Mouse (Mus musculus) T-cell, adult 2 months (primary cell): ENCODE measurements around the gene Il2ra.
A peak's percentile ranks its signal among the peaks of the same experiment; 100 is the strongest.
"Not testable (repeated sequence)": the region's sequence is repeated elsewhere in the genome, so short reads cannot be mapped to it uniquely, and the experiment has no call there.

Experiments used
- DNase-seq: peaks from one replicate; pipeline ENCODE4 v3.0.0; 2022; ENCODE audit warnings: low spot score

Il2ra gene

DNA sequence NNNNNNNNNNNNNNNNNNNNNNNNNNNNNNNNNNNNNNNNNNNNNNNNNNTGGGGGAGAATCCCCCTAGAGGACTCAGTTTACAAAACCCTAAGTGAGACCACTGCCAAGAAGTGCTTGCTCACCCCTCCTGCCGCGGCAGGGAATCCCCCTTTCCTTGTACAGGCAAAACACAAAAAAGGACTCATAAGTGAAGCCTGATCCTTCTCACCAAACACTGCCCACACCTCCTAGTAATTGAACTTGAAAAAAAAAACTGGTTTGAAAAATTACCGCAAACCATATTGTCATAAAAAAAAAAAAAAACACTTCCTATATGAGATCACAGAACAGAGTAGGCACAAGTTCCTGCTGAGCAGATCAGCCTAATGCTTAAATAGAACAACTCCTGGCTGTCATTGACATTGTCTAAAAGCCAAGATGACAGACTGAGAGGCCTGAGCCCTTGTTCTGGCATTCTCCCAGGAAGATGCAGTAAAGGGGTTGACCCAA, at the start of gene Il2ra:
Il2ra (plus strand) TSS at position 357 of the 491 bp plus-strand sequence.
- DNase-seq, result peak; percentile 49

DNA sequence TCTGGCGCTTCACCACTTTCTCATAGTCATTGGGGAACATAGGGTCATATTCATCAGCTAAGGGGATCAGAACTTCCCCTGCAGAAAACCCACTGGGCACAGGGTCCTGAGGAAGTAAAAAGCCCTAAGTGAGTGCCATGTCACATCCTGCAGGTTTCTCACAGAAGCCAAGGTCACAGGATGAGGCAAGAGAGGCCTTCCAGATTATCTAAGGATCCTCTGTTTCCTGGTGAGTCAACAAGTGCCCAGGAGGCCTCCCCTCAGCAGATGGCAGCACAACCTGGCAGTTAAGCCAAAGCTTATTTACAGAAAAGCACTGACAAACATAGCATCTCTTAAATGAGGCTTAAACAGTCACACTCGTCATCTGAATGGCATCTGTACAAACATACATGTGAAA, 45.9 kb upstream of the Il2ra start:
- DNase-seq, result no peak

DNA sequence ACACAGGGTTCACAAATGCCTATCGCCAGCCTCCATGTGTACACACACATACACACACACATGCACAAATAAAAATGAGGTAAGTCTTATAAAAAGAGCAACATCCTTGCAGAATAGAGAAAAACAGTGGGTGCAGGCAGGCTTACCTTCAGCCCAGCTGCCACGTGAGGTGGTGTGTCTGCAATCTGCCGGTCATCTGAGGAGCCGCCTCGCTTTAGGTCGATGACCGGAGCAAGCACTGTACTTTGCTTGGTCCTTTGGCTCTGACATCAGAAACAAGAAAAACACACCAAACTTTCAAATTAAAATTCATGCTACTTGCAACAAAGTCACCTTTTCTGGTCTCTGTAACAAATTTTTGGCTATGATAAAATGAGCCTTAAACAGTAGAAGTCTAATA, 44.7 kb upstream of the Il2ra start:
- no peak for DNase-seq

DNA sequence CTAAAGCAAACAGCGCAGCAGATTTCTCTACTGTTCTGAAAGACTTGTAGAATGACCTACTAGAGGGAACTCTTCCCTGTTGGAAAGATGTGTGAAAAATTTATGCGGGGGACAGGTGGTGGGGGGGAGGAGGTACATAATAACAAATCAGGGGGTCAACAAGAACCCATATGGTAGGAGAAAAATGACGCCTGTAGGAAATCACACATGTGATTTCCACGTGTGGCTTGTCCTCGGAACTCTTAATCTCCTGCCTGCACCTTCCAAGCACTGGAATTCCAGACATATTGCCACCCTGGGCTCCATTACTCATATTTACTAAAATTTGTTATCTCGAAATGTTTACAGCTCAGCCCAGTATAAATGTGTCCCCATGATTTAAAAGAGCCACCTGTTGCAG, 40.8 kb upstream of the Il2ra start:
- DNase-seq, result no peak

DNA sequence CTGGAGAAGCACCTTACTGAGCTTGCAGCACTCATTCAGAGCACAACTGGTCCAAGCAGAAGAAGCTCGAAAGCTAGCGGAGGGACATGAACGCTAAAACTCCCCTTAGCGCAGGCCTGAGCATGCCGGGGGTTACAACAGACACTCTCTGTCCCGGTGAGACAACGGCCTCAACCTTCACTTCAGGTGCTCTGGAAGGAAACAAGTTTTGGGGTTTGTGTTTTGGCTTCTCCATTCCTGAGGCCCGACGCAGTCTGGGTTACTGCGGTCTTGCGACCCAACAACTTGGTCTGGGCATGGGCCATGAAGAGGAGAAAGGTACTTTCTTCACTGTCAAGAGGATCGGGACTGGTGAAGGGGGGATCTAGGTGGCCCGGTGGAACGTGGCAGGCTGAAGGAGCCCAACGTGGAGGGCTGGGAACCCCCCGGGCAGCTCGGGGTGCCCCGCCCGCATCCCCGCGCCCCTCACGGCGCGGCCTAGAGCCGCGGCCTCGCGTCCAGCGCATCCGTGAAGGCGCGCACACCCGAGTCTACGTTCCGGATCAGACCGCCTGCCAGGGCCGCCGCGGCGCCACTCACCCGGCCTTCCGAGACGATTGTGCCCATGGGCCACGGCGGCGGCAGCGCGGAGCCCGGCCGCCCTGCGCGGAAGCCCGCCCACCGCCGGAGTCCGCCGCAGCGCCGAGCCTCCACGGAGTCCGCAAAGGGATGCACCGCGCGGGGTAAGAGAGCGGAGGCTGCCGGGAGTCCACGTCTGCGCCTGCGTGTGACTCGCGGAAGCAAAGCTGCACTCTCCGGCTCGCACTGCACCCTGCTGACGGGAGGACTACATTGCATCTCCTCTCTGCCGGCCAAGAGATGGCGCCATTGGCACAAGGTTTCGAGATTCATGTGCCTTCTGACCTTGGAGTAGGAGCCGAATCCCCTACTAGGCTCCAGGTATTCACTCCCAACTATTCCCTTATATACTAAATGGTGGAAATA, 39.8 kb upstream of the Il2ra start:
- peak; percentile 95 for DNase-seq

DNA sequence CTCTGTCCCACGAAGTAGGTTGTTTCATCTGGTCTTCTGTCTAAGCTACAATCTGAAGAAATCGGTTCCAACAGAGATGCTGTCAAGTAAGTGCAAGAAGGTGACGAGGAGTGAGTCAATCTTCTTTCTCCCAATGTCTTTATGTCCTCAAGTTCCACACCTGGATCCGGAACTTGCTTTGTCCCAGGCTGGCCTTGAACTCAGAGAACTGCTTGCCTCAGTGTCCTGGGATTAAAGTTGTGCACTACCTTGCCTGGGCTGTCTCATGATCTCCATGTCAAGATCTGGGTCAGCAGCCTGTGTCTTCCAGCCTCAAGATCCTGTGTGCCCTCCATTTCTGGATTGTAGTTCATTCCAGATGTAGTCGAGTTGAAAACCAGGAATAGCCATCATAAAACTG, 38.6 kb upstream of the Il2ra start, which contains the start of gene Rbm17:
Rbm17 (minus strand) TSS at position 101 of the 400 bp plus-strand sequence.
- no peak for DNase-seq

DNA sequence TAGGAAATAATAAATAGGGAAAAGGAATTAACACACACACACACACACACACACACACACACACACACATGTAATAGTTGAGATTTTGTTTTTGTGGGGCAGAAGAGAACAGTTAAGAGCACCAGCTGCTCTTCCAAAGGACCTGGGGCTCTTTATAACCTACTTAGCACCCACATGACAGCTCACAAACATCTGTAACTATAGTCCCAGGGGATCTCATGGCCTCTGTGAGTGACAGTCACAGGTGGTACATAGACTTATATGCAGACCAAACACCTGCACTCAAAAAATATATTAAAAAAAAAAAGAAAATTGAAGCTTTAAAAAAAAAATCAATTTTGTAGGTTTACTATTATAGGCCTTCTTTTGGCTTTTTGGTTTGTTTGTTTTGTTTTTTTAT, 37.7 kb upstream of the Il2ra start:
- DNase-seq, result no peak

DNA sequence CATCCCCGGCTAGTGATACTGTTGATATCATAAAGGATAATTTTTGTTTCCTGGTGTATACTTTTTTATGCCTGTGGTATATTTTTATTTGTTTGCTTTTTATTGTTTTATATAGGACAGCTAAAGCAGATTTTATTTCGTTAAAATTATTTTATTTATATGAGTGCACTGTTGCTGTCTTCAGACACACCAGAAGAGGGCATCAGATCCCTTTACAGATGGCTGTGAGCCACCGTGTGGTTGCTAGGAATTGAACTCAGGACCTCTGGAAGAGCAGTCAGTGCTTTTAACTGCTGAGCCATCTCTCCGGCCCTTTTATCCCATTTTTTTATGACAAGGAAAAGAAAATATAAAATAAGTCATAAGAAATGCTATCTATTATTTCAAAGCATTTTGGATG, 35.9 kb upstream of the Il2ra start:
- not testable (repeated sequence) for DNase-seq

DNA sequence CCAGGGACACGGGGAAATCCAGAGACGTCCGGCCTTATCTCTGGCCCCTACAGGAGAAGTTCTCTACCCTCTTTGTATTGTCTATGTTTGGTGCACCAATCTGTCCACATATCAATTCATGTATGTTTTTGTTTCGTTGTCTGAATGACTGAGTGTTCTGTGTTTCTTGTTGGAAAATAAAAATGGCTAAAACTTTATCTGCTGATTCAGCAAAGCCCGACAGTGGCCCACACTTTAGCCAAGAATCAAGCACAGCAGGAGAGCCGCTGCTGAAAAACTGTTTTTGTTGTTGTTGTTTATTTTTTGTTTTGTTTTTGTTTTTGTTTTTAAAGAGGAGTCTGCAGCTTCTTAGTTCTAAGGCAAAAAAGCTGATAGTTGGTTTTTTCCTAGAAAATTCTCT, 29.7 kb upstream of the Il2ra start:
- DNase-seq, result not testable (repeated sequence)

DNA sequence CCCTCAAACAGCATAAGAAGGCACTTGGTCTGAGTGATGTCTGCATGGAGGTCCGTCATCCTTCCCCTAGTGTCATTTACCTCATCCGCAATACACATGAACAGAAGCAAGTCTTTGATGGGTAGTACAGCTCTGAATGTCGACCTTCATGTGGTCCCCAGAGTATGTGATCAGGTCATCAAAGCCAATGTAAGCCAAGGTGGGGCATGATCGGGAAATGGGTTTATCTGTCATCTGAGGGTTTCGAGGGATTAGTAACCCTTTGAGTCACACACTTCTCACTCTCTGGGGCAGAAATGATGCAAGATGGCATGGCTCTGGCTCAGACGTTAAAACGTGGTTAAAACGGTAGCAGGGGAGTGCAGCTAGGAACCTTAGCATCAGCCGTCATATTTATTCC, 25.8 kb upstream of the Il2ra start:
- peak; percentile 49 for DNase-seq

DNA sequence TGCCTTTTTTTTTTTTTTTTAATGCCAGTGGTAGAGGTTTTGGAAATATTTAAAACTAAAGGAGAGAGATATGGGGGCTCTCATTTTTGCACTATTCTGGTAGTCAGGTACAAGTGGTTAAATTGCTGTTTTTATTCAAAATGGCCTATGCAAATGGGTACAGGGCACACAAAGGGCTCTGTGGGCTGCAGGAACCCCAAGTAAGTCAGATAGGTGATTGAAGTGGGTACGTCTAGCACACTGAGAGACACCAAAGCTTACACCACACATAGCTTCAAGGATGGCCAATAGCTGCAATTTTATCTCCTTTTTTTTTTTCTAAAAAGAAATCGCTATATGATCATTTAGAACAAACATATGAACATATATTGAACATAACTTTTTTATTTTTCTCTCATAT, 23.0 kb upstream of the Il2ra start:
- DNase-seq, result peak; percentile 43

DNA sequence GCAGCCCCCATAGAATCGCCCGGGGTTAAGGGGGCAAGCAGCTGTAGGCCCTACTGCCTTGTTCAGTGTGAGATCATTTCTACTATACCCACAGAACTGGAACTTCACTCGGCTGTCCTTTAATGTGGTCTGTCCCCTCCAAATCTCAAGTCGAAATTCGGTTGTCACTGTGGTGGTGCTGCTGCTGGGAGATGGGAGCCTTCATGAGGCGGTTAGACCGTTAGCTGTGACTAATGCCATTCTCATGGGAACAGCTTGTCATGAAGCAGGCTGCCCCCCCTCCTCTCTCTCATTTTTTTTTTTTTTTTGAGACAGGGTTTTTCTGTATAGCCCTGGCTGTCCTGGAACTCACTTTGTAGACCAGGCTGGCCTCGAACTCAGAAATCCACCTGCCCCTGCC, 19.4 kb upstream of the Il2ra start:
- DNase-seq, result no peak

DNA sequence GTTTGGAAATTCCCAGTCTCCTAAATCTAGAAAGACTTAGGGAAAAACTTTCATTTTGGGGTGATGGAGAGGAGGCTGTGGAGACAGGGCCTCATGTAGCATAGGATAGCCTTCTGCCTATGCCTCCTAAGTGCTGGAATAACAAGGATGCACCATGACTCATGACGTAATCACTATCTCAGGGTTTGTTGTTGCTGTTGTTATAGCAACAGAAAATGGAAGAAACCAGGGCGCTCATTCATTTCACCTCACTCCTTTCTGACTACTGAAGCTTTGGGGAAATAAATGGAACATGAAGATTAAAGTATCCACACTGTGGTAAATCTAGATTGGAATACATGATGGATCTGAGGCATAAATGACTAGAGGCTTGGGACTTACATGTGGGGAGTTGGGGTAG, 18.9 kb upstream of the Il2ra start:
- no peak for DNase-seq

DNA sequence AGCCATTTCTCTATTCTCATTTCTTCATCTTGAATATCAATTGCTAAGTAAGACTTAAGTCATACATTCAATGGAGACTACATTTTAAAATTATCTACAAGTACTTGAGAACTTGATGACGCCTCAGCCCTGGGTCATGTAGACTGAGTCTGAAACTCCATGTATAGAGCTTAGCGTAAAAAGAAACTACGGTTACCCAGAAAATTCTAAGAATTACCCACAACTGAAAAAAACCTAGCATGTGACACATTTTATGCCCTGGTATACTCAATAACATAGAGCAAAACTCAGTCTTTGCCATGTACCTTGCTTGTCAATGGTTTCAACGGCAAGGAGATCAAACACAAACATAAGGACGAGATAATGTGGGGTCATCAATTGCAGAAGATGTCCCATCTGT, 16.7 kb upstream of the Il2ra start, which contains the start of gene Gm17490:
Gm17490 (minus strand) TSS at position 375 of the 400 bp plus-strand sequence.
- no peak for DNase-seq

DNA sequence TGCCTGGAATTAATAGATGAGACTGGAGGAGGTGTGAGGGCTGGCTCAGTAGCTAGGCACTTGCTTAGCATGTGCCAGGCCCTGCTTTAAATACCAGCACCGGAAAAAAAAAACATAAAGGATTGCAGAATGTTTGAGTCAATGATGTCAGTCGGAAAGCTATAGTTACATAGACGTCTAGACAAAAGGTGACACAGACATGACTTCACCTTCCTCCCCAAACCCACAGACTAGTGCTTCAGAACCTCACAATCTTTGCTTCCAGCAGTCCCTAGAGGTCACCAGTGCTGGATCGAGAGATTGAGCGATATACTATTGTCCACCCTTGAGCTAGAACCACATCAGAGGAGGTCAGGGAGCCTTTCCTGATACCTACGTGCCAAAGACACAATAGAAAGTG, 7.6 kb upstream of the Il2ra start:
- DNase-seq, result no peak

DNA sequence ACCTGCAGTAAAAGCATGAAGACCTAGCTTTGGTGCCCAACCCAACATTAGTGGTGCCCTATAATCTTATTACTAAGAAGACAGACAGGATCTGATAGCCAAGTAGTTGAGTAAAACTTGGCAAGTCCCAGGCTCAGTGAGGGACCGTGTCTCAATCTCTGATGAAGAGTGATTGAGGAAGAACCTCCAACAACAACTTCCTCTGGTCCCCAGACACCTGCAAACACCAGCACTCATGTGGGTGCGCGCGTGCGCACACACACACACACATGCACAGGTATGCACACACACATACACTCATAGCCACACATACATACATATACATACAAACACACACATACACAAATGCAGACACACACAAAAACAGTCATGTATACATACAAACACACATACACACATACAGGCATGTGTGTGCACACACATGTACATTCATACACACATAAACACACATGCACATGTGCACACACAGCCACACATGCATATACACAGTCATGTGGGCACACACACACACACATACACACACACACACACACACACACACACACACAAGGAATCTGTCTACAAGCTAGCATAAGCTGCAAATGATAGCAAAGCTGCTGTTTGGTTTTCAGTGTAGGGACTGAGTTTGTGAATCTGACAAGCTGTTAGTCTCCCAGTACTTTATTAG, 7.0 kb upstream of the Il2ra start:
- DNase-seq, result no peak

DNA sequence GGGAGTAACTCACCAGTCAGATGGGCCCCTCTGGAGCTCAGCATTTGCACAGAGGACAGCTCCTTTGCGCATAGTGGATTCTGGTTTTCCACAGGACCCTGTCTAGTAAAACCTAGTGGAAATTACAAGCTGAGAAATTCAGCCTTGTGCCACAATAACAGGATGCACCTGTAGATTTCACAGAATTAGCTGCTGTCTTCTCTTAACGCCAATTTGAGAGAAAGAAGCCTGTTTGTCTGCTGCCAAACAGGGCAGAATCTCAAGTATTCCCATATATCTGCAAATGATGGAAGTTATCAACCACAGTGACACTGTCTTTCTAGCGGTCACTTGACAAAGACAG, 6.5 kb upstream of the Il2ra start:
- DNase-seq, result peak; percentile 51

DNA sequence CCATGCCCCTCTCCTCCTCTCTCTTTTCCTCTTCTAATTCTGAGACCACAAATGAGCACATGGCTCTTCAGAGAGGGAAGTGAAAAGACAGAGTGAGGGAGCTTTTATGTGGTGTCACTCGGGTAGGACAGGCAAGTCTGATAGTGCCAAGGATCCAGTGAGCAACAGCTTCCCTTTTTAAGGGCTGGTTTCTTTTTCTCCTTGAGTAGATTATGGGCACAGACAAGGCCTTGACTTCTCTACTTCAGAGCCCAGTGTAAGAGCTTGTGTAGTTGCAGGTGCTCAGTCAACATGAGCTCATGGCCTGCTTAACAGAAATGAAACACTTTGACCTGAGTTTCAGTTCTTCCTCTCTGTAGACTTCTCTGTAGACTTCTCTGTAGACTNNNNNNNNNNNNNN, 5.5 kb upstream of the Il2ra start:
- peak; percentile 45 for DNase-seq

DNA sequence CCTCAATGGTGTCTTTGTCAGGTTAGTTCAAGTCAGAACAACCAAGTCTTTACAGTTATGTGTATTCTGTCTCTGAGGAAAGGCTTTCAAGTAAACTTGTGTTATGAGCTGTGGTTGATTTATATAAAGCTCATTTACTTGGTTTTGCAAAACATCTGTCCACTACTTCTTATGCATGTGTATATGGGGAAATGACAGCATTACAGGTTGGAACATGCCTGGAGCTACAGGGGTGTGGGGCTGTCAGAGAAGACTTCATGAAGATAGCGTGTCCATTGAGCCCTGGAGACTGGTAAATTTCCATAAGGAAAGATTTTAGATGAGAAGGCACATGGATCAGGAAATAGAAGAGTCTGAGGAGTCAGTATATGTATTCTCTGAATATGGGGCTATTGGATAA, 1.4 kb downstream of the Il2ra start:
- DNase-seq, result no peak

DNA sequence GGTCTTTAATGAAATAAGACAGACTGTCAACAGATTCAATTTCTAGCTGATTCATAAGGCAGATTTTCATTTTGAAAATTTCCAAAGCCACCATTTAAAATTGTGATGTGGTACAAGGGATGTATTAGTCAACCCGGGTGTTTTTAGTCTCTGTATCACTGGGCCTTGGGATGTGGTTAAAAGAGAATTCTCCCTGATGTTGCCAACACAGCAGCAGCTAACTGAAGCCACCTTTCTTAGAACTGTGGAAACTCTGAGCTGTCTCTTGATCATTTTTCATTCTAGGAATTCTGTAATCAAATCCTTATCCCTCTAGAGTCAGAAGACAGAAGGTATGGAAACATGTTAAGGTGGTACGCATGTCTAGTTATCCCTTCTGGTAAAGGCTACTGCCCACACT, 2.7 kb downstream of the Il2ra start:
- DNase-seq, result no peak

DNA sequence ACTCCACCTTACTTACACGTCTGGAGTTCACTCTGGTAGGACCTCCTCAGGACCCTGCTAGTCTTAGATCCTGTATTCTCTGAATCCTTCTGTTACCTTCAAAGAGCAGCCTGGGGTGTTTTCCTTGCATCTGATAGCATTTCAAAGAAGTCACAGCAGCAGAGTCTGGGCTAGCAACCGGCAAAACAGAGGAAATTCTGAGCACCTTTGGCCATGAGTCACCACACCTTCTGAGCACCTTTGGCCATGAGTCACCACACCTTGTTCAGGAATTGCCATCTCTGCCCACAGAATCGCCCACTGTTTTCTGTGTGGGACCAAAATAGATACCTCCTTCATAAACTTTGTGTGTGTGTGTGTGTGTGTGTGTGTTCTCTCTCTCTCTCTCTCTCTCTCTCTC, 8.9 kb downstream of the Il2ra start:
- DNase-seq, result peak; percentile 23

DNA sequence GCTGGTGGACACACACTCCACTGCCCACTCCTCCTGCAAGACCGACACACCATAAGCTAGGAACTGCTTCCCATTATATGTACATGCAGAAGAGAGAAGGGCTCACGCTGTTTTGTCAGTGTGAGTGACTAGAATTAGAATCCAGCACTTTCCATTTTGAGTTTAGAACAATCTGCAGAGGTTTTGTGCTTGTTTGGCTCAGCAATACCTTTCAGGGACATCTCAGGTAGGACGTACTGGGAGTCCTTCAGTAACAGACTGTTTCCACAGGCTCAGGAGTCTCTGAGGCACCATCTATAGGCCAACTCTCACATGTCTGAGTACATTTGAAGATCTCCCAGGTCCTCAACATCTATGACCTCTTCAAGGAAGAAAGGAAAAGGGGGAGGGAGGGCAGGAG, 9.6 kb downstream of the Il2ra start:
- DNase-seq, result no peak

DNA sequence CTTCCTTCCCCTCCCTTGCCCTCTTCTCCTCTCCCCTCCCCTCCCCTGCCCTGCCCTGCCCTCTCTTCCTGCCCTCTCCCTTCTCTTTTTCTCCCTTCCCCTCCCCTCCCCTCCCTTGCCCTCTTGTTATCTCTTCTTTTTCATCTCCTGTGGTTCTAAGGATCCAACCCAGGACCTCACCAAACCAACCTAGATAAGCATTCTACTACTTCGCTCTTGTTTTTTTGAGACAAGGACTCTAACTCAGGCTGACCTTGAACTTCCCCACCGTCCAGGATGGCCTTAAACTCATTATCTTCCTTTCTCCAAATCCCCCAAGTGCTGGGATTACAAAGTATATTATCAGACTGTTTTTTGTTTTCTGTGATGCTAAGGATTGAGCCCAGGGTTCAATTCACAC, 10.2 kb downstream of the Il2ra start:
- peak; percentile 18 for DNase-seq
